Mouse (Mus musculus) T-helper 2 cell (primary cell): ENCODE data around the gene Wnt9a.
"Not testable (repeated sequence)": the region's sequence is repeated elsewhere in the genome, so short reads cannot be mapped to it uniquely, and the experiment has no call there.

Experiments
- in situ Hi-C: fragments of 300-600 bp; cut with MboI, MseI; formaldehyde crosslinking; loops from one replicate; pipeline ENCODE4 v1.15.1; 2025; ENCODE audit warnings: high pct_unique_total_duplicates

Gene Wnt9a

GRCm38 (mm10) chr11:59335150-59335549, 28.4 kb downstream of the Wnt9a start:
- in situ Hi-C loops, result no loop called here

- in situ Hi-C loops, result no loop called here
Observed at GRCm38 (mm10) chr11:59335942-59336341, 29.2 kb downstream of the Wnt9a start.

- in situ Hi-C loops, result no loop called here
Observed at GRCm38 (mm10) chr11:59336381-59336780, 29.7 kb downstream of the Wnt9a start.

- in situ Hi-C loops, result no loop called here
Observed at GRCm38 (mm10) chr11:59337955-59338735, 31.4 kb downstream of the Wnt9a start.

- in situ Hi-C loops, result no loop called here
Observed at GRCm38 (mm10) chr11:59338736-59339120, 32.0 kb downstream of the Wnt9a start.

- in situ Hi-C loops, result no loop called here
Observed at GRCm38 (mm10) chr11:59342956-59343355, 36.2 kb downstream of the Wnt9a start.

- in situ Hi-C loops, result no loop called here
Observed at GRCm38 (mm10) chr11:59346166-59346910, 39.6 kb downstream of the Wnt9a start.

GRCm38 (mm10) chr11:59350326-59350725, 43.6 kb downstream of the Wnt9a start:
- in situ Hi-C loops, result loop anchor here (5.0 kb wide), 1 partner anchor 58 kb away; the partner anchor contains the start of gene Wnt3a

GRCm38 (mm10) chr11:59354793-59355192, 48.1 kb downstream of the Wnt9a start:
- in situ Hi-C loops, result loop anchor here (5.0 kb wide), 1 partner anchor 62 kb away; the partner anchor contains the start of gene Wnt3a

GRCm38 (mm10) chr11:59356874-59357289, 50.2 kb downstream of the Wnt9a start:
- in situ Hi-C loops, result no loop called here

- in situ Hi-C loops, result no loop called here
Observed at GRCm38 (mm10) chr11:59361291-59361690, 54.6 kb downstream of the Wnt9a start.

GRCm38 (mm10) chr11:59364007-59364406, 57.3 kb downstream of the Wnt9a start:
- in situ Hi-C loops, result no loop called here

GRCm38 (mm10) chr11:59364417-59364816, 57.7 kb downstream of the Wnt9a start:
- in situ Hi-C loops, result no loop called here

GRCm38 (mm10) chr11:59366031-59366430, 59.3 kb downstream of the Wnt9a start:
- in situ Hi-C loops, result no loop called here

GRCm38 (mm10) chr11:59366633-59367032, 59.9 kb downstream of the Wnt9a start:
- in situ Hi-C loops, result no loop called here

- in situ Hi-C loops, result not testable (repeated sequence)
Observed at GRCm38 (mm10) chr11:59367955-59368354, 61.2 kb downstream of the Wnt9a start.

- in situ Hi-C loops, result no loop called here
Observed at GRCm38 (mm10) chr11:59369848-59370247, 63.1 kb downstream of the Wnt9a start.

- in situ Hi-C loops, result no loop called here
Observed at GRCm38 (mm10) chr11:59375475-59375874, 68.7 kb downstream of the Wnt9a start, which contains the start of gene Prss38. Gene Prss38 (minus strand): TSS chr11:59375657.

GRCm38 (mm10) chr11:59377999-59378398, 71.3 kb downstream of the Wnt9a start:
- in situ Hi-C loops, result no loop called here

- in situ Hi-C loops, result no loop called here
Observed at GRCm38 (mm10) chr11:59379547-59379946, 72.8 kb downstream of the Wnt9a start.
